Mouse (Mus musculus): Measurements from ENCODE around the gene Olfr1282. TPM values are rescaled to one million over a fixed set of nuclear protein-coding genes. Genes with fewer than 3 reads are reported as not detected.

Olfr1282 gene
- total and polyA plus RNA-seq, 2 experiments from 2014 or later: not detected

DNA sequence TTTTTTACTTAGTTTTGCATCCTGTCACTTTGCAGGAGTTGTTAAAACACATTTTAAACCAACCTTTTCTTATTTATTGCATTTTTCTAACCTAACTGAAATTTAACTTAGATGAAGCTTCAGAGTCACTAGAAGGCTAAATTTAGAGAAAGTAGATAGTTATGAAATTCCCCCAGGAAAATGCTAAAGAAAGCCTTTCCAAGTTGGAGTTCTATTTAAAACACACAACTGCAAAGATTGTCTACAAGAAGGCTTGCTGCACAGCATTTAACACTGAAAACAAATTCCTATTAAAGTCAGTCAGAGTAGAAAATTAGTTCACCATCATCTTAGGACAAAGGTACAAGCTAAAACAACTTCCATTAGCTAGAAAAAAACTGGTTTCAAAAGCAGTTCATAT, 35.5 kb downstream of the Olfr1282 start, which contains the start of gene Olfr1279:
Gene Olfr1279 (plus strand): TSS at position 262 of the 400 bp plus-strand sequence.
- Histone ChIP-seq H3K36me3 (ENCODE audit: insufficient read depth, low read length) (no peaks in the 10 kb centered on the region), H3K27ac (ENCODE audit: low read depth, low read length) (no peak within 1 kb of the TSS), H3K27me3 (ENCODE audit: insufficient read depth, low read length) (no peaks in the 10 kb centered on the region), H3K9ac (replicated peaks; ENCODE audit: low read length, poor library complexity, severe bottlenecking) (no peak within 1 kb of the TSS), H3K4me1 (ENCODE audit: insufficient read depth, low read length) (no peaks in the 10 kb centered on the region), H3K4me3 (ENCODE audit: low read depth, low read length) (no peak within 1 kb of the TSS), H3K9me3 (ENCODE audit: low read length) (no peaks in the 10 kb centered on the region), H3K4me2 (ENCODE audit: low read depth, low read length, poor library complexity, severe bottlenecking) (no peak within 1 kb of the TSS)
- DNase-seq (ENCODE audit: low spot score) (no peak), ATAC-seq (ENCODE audit: low FRiP score) (no peak)
- no peak for TF ChIP-seq CTCF (IDR thresholded peaks at IDR 0.05)

DNA sequence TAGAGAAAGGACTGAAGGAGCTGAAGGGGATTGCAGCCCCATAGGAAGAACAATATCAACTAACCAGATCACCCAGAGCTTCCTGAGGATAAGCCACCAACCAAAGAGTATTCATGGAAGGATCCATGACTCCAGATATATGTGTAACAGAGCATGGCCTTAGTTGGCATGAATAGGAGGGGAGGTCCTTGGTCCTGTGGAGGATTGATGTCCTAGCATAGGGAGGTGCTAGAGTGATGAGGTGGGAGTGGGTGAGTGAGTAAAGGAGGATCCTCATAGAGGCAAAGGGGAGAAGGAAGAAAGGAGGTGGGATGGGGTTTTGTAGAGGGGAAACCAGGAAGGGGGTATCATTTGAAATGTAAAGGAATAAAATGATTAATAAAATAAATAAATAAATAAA, 37.3 kb downstream of the Olfr1282 start:
- Histone ChIP-seq H3K9me3 (ENCODE audit: low read length) (no peaks in the 10 kb centered on the region), H3K27me3 (ENCODE audit: insufficient read depth, low read length) (no peaks in the 10 kb centered on the region), H3K4me1 (ENCODE audit: insufficient read depth, low read length) (no peaks in the 10 kb centered on the region), H3K4me2 (ENCODE audit: low read depth, low read length, poor library complexity, severe bottlenecking) (no peak overlapping the region), H3K27ac (ENCODE audit: low read depth, low read length) (no peak overlapping the region), H3K4me3 (ENCODE audit: low read depth, low read length) (no peak overlapping the region), H3K36me3 (ENCODE audit: insufficient read depth, low read length) (no peaks in the 10 kb centered on the region), H3K9ac (replicated peaks; ENCODE audit: low read length, poor library complexity, severe bottlenecking) (no peak overlapping the region)
- no peak for TF ChIP-seq CTCF (IDR thresholded peaks at IDR 0.05)
- DNase-seq (ENCODE audit: low spot score) (no peak), ATAC-seq (ENCODE audit: low FRiP score) (no peak)

GRCm38 (mm10) chr2:111289836-111290235, 46.0 kb downstream of the Olfr1282 start, which contains the start of gene Olfr1278:
Gene Olfr1278 (plus strand): TSS chr2:111290136.
- Histone ChIP-seq H3K27me3 (ENCODE audit: insufficient read depth, low read length) (no peaks in the 10 kb centered on the region), H3K36me3 (ENCODE audit: insufficient read depth, low read length) (no peaks in the 10 kb centered on the region), H3K27ac (ENCODE audit: low read depth, low read length) (no peak within 1 kb of the TSS), H3K9me3 (ENCODE audit: low read length) (no peaks in the 10 kb centered on the region), H3K9ac (replicated peaks; ENCODE audit: low read length, poor library complexity, severe bottlenecking) (no peak within 1 kb of the TSS), H3K4me1 (ENCODE audit: insufficient read depth, low read length) (no peaks in the 10 kb centered on the region), H3K4me2 (ENCODE audit: low read depth, low read length, poor library complexity, severe bottlenecking) (no peak within 1 kb of the TSS), H3K4me3 (ENCODE audit: low read depth, low read length) (no peak within 1 kb of the TSS)
- TF ChIP-seq CTCF (IDR thresholded peaks at IDR 0.05): no peak
- no peak for DNase-seq (ENCODE audit: low spot score)
- no peak for ATAC-seq (ENCODE audit: low FRiP score)

Other genes with a start within 250 kb of the Olfr1282 start
- not detected in 2 replicates for gene Gm13941, start 230.1 kb downstream of the Olfr1282 start, total RNA-seq (2014; rRNA removed)
- gene Gm13941, start 230.1 kb downstream of the Olfr1282 start, polyA plus RNA-seq (2015; fragmentation: Nextera tagmentation; extraction: Ambion mirVana): not detected in 2 replicates
- not detected in 2 replicates for gene Gm15130, start 183.1 kb downstream of the Olfr1282 start, total RNA-seq (2014; rRNA removed)
- gene Gm15130, start 183.1 kb downstream of the Olfr1282 start, polyA plus RNA-seq (2015; fragmentation: Nextera tagmentation; extraction: Ambion mirVana): not detected in 2 replicates
- gene 4930430A15Rik, start 106.5 kb downstream of the Olfr1282 start, total RNA-seq (2014; rRNA removed): not detected in 2 replicates
- not detected in 2 replicates for gene 4930430A15Rik, start 106.5 kb downstream of the Olfr1282 start, polyA plus RNA-seq (2015; fragmentation: Nextera tagmentation; extraction: Ambion mirVana)
- not detected in 2 replicates for gene Olfr1275, start 100.8 kb downstream of the Olfr1282 start, total RNA-seq (2014; rRNA removed)
- gene Olfr1275, start 100.8 kb downstream of the Olfr1282 start, polyA plus RNA-seq (2015; fragmentation: Nextera tagmentation; extraction: Ambion mirVana): not detected in 2 replicates
- gene Olfr1276, start 81.6 kb downstream of the Olfr1282 start, total RNA-seq (2014; rRNA removed): not detected in 2 replicates
- gene Olfr1276, start 81.6 kb downstream of the Olfr1282 start, polyA plus RNA-seq (2015; fragmentation: Nextera tagmentation; extraction: Ambion mirVana): not detected in 2 replicates
- not detected in 2 replicates for gene Olfr1277, start 62.0 kb downstream of the Olfr1282 start, total RNA-seq (2014; rRNA removed)
- gene Olfr1277, start 62.0 kb downstream of the Olfr1282 start, polyA plus RNA-seq (2015; fragmentation: Nextera tagmentation; extraction: Ambion mirVana): not detected in 2 replicates
- not detected in 2 replicates for gene Olfr1278, start 45.9 kb downstream of the Olfr1282 start, total RNA-seq (2014; rRNA removed)
- not detected in 2 replicates for gene Olfr1278, start 45.9 kb downstream of the Olfr1282 start, polyA plus RNA-seq (2015; fragmentation: Nextera tagmentation; extraction: Ambion mirVana)
- not detected in 2 replicates for gene Olfr1279, start 35.4 kb downstream of the Olfr1282 start, total RNA-seq (2014; rRNA removed)
- not detected in 2 replicates for gene Olfr1279, start 35.4 kb downstream of the Olfr1282 start, polyA plus RNA-seq (2015; fragmentation: Nextera tagmentation; extraction: Ambion mirVana)
- not detected in 2 replicates for gene Olfr1280, start 22.1 kb downstream of the Olfr1282 start, total RNA-seq (2014; rRNA removed)
- not detected in 2 replicates for gene Olfr1280, start 22.1 kb downstream of the Olfr1282 start, polyA plus RNA-seq (2015; fragmentation: Nextera tagmentation; extraction: Ambion mirVana)
- not detected in 2 replicates for gene Olfr1281, start 9.6 kb downstream of the Olfr1282 start, total RNA-seq (2014; rRNA removed)
- not detected in 2 replicates for gene Olfr1281, start 9.6 kb downstream of the Olfr1282 start, polyA plus RNA-seq (2015; fragmentation: Nextera tagmentation; extraction: Ambion mirVana)
- gene Olfr1283, start 30.7 kb upstream of the Olfr1282 start, total RNA-seq (2014; rRNA removed): not detected in 2 replicates
- gene Olfr1283, start 30.7 kb upstream of the Olfr1282 start, polyA plus RNA-seq (2015; fragmentation: Nextera tagmentation; extraction: Ambion mirVana): not detected in 2 replicates
- not detected in 2 replicates for gene Olfr1284, start 39.4 kb upstream of the Olfr1282 start, total RNA-seq (2014; rRNA removed)
- not detected in 2 replicates for gene Olfr1284, start 39.4 kb upstream of the Olfr1282 start, polyA plus RNA-seq (2015; fragmentation: Nextera tagmentation; extraction: Ambion mirVana)
- gene Olfr1286, start 87.0 kb upstream of the Olfr1282 start, total RNA-seq (2014; rRNA removed): not detected in 2 replicates
- gene Olfr1286, start 87.0 kb upstream of the Olfr1282 start, polyA plus RNA-seq (2015; fragmentation: Nextera tagmentation; extraction: Ambion mirVana): not detected in 2 replicates
- gene Olfr1287, start 113.1 kb upstream of the Olfr1282 start, total RNA-seq (2014; rRNA removed): not detected in 2 replicates
- gene Olfr1287, start 113.1 kb upstream of the Olfr1282 start, polyA plus RNA-seq (2015; fragmentation: Nextera tagmentation; extraction: Ambion mirVana): not detected in 2 replicates
- not detected in 2 replicates for gene Olfr1288, start 138.0 kb upstream of the Olfr1282 start, total RNA-seq (2014; rRNA removed)
- gene Olfr1288, start 138.0 kb upstream of the Olfr1282 start, polyA plus RNA-seq (2015; fragmentation: Nextera tagmentation; extraction: Ambion mirVana): not detected in 2 replicates
- gene Olfr1289, start 144.7 kb upstream of the Olfr1282 start, total RNA-seq (2014; rRNA removed): not detected in 2 replicates
- gene Olfr1289, start 144.7 kb upstream of the Olfr1282 start, polyA plus RNA-seq (2015; fragmentation: Nextera tagmentation; extraction: Ambion mirVana): not detected in 2 replicates
- gene Olfr1290, start 157.8 kb upstream of the Olfr1282 start, total RNA-seq (2014; rRNA removed): not detected in 2 replicates
- gene Olfr1290, start 157.8 kb upstream of the Olfr1282 start, polyA plus RNA-seq (2015; fragmentation: Nextera tagmentation; extraction: Ambion mirVana): not detected in 2 replicates
- not detected in 2 replicates for gene Olfr1291-ps1, start 161.1 kb upstream of the Olfr1282 start, total RNA-seq (2014; rRNA removed)
- gene Olfr1291-ps1, start 161.1 kb upstream of the Olfr1282 start, polyA plus RNA-seq (2015; fragmentation: Nextera tagmentation; extraction: Ambion mirVana): not detected in 2 replicates
- gene Olfr1293-ps, start 189.1 kb upstream of the Olfr1282 start, total RNA-seq (2014; rRNA removed): not detected in 2 replicates
- gene Olfr1293-ps, start 189.1 kb upstream of the Olfr1282 start, polyA plus RNA-seq (2015; fragmentation: Nextera tagmentation; extraction: Ambion mirVana): not detected in 2 replicates
- gene Olfr1294, start 204.2 kb upstream of the Olfr1282 start, total RNA-seq (2014; rRNA removed): not detected in 2 replicates
- not detected in 2 replicates for gene Olfr1294, start 204.2 kb upstream of the Olfr1282 start, polyA plus RNA-seq (2015; fragmentation: Nextera tagmentation; extraction: Ambion mirVana)
- not detected in 2 replicates for gene Olfr1295, start 233.6 kb upstream of the Olfr1282 start, total RNA-seq (2014; rRNA removed)
- not detected in 2 replicates for gene Olfr1295, start 233.6 kb upstream of the Olfr1282 start, polyA plus RNA-seq (2015; fragmentation: Nextera tagmentation; extraction: Ambion mirVana)

Data from midbrain, postnatal 0 days (tissue).